Mouse (Mus musculus) cortical plate, adult 2 months (tissue): ENCODE measurements around the gene Parp2.

Experiments used
- CTCF ChIP-seq: fragments of 200-500 bp; IDR thresholded peaks from 2 replicates; pipeline ENCODE4 v1.5.1; 2011; ENCODE audit warnings: mild to moderate bottlenecking, control low read depth, low read length; ENCODE audit not compliant: insufficient read depth; ENCODE audit errors: extremely low read depth
- POLR2A ChIP-seq: fragments of 200-500 bp; IDR thresholded peaks from 2 replicates; pipeline ENCODE4 v1.6.1; 2011; ENCODE audit warnings: mild to moderate bottlenecking, low read length, control low read depth; ENCODE audit not compliant: insufficient read depth; ENCODE audit errors: extremely low read depth

DNA sequence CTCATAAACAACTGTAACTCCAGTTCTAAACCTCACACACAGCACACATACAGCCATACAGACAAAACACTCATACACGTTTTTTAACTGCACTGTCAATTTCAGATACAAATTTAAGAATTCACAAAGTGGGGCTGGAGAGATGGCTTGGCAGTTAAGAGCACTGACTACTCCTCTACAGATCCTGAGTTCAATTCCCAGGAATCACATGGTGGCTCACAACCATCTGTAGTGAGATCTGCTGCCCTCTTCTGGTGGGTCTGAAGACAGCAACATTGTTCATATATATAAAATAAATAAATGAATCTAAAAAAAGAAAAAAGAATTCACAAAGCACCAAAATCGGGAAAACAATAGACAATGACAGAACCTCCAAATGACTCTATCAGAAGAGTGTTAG lies 36.3 kb upstream of the Parp2 start:
- TF ChIP-seq POLR2A (no peak), CTCF (peak; percentile 16; the same call in 1 of the 2 replicates)
